Mouse (Mus musculus): ENCODE data around the gene Gm7792.
"Not testable (repeated sequence)": the region's sequence is repeated elsewhere in the genome, so short reads cannot be mapped to it uniquely, and the experiment has no call there.

Gene Gm7792

DNA sequence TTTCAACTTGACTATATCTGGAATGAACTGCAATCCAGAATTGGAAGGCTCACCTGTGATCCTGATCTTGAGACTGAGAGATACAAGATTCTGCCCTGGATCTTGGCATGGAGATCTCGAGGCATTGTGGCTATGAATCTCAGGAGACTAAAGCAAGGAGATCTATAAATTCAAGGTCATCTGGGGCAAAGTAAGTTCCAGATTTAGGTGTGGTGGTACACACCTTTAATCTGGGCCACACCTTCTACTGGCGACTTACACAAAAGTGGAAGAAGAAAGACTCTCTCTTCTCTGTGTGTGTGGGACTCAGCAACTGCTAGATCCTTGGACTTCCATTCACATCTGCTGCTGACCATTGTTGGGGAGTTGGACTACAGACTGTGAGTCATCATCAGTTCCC lies at the start of gene Gm7792:
Gene Gm7792, plus strand, starts transcription at position 301 of the 400 bp plus-strand sequence.
- DNase-seq (ENCODE audit: low read depth): not testable (repeated sequence)

Measured in c-Kit-positive CD71-positive TER-119-negative erythroid progenitor cells, embryonic 14.5 days (primary cell).